Mouse (Mus musculus): ENCODE results near the gene Slco6c1. TPM values are rescaled to one million over a fixed set of nuclear protein-coding genes. Genes with fewer than 3 reads are reported as not detected.
A peak's percentile ranks its signal among the peaks of the same experiment; 100 is the strongest.

Slco6c1 gene
- not detected for total RNA-seq (2021)
- long read RNA-seq, experiment 1, result 0 reads
- long read RNA-seq, experiment 2, partial matches to known transcripts, result 0 of 1 reads
- long read RNA-seq, experiment 2, other reads (novel, unspliced or antisense), result 1 of 1 reads

GRCm38 (mm10) chr1:97128201-97128600 is at the start of gene Slco6c1:
Gene Slco6c1, minus strand, starts transcription at chr1:97128301.
- intact Hi-C loops (cut with DNase I), result no loop called here
- DNase-seq, result no peak

- no peak for DNase-seq
- intact Hi-C loops (cut with DNase I), result loop anchor here (5.0 to 10.0 kb wide), 2 partner anchors 648 to 756 kb away; no protein-coding TSS in a partner anchor
Measured at GRCm38 (mm10) chr1:97038982-97039381, 89.1 kb downstream of the Slco6c1 start.

GRCm38 (mm10) chr1:97038548-97038947 is 89.6 kb downstream of the Slco6c1 start:
- peak in 1 of 2 experiments; percentile 12 for DNase-seq

GRCm38 (mm10) chr1:97037955-97038354 is 90.1 kb downstream of the Slco6c1 start:
- DNase-seq, result no peak
- intact Hi-C loops (cut with DNase I), result loop anchor here (5.0 to 10.0 kb wide), 2 partner anchors 649 to 757 kb away; no protein-coding TSS in a partner anchor

More at GRCm38 (mm10) chr1:97038548-97038947, 89.6 kb downstream of the Slco6c1 start:
- intact Hi-C loops (cut with DNase I), result loop anchor here (5.0 to 10.0 kb wide), 2 partner anchors 649 to 756 kb away; no protein-coding TSS in a partner anchor

GRCm38 (mm10) chr1:97021388-97021787 is 106.7 kb downstream of the Slco6c1 start:
- intact Hi-C loops (cut with DNase I), result no loop called here
- DNase-seq, result no peak

- intact Hi-C loops (cut with DNase I), result loop anchor here (5.0 kb wide), 1 partner anchor 172 kb away; no protein-coding TSS in a partner anchor
- DNase-seq, result no peak
Measured at GRCm38 (mm10) chr1:97019404-97019803, 108.7 kb downstream of the Slco6c1 start.

DNA sequence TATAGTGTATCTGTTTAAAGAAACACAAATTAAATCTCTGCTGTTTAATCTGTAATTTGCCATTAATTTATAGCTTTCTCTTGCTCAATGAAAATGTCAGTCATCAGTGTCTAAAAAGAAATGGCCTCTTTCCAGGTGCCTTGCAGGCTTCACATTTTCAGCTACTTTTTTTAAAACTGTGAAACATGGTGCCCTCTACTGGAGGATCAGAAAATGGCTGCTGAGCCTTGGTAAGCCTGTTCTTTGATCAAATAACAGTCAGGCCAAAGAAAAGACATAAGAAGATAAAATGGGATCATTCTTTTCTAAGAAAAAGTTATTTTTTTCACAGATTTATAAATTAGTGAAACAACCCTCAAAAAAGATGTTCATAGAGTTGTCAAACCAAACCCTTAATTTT is 109.1 kb downstream of the Slco6c1 start:
- DNase-seq, result peak in 1 of 2 experiments; percentile 19
- intact Hi-C loops (cut with DNase I), result loop anchor here (5.0 kb wide), 1 partner anchor 172 kb away; no protein-coding TSS in a partner anchor
